8 mouse cellular contexts compared by ENCODE assay signal in the genomic region with DNA sequence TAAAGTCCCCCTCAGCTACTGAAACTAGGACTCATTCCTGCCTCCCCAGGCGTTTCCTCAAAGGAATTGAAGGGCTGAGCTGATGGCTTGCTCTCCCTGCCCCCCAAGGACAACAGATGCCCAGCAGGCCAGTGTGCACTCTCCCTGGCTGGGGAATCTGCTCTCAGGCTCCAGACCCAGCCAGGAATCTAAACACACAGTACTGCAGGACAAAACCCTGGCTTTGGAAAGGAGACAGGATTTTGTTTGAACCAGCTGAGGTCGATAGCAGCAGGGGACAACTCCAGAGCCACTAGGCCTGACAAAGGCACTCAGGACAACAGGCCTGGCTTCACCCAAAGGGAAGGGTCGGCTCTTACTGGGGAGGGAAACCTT. TPM values are rescaled to one million over a fixed set of nuclear protein-coding genes. Genes with fewer than 3 reads are reported as not detected.
A peak's percentile ranks its signal among the peaks of the same experiment; 100 is the strongest.
DNase-seq lines count a peak whose midpoint lies in the region; ATAC-seq and TF ChIP-seq lines count a peak whose summit lies in the region.

No protein-coding gene starts in this region.

- TF ChIP-seq CTCF in lung, postnatal 0 days (IDR thresholded peaks at IDR 0.05) = peak; percentile 18; the same call in 1 of the 2 replicates

- no peak overlapping the region for H3K4me2 ChIP-seq in lung, postnatal 0 days (replicated peaks; ENCODE audit: low read depth, low read length)
- H3K4me2 ChIP-seq in kidney, embryonic 14.5 days (replicated peaks; ENCODE audit: low read depth, low read length) = peak overlapping the region; percentile 2; the same call in 1 of the 2 replicates
- H3K4me2 ChIP-seq in midbrain, embryonic 13.5 days (replicated peaks) = no peak overlapping the region

- peak; percentile 44 for DNase-seq in lung, postnatal 0 days (ENCODE audit: low spot score)
- no peak for DNase-seq in lung, adult 18-20 months
- peak; percentile 79 for DNase-seq in cerebellum, adult 11-12 months
- peak; percentile 52 for DNase-seq in forelimb bud, embryonic 11.5 days (ENCODE audit: low read depth, low spot score)
- DNase-seq in layer of hippocampus, postnatal 14 days (ENCODE audit: low spot score in 2 of 2) = no peak

- TF ChIP-seq EP300 in lung, postnatal 0 days (IDR thresholded peaks at IDR 0.05) = no peak

- ATAC-seq in lung, postnatal 0 days = no peak
- ATAC-seq in kidney, embryonic 14.5 days (ENCODE audit: low FRiP score, low TSS enrichment) = no peak
- ATAC-seq in midbrain, embryonic 13.5 days = no peak
- ATAC-seq in megakaryocyte-erythroid progenitor cell, adult 5-6 weeks (replicated peaks; ENCODE audit: low FRiP score, low TSS enrichment, poor library complexity, severe bottlenecking) = no peak

- H3K9me3 ChIP-seq in lung, postnatal 0 days (ENCODE audit: low read length) = no peaks in the 10 kb centered on the region
- no peaks in the 10 kb centered on the region for H3K9me3 ChIP-seq in kidney, embryonic 14.5 days (ENCODE audit: control insufficient read depth, low read length)
- H3K9me3 ChIP-seq in midbrain, embryonic 13.5 days = no peaks in the 10 kb centered on the region

- H3K9ac ChIP-seq in lung, postnatal 0 days (replicated peaks; ENCODE audit: low read depth) = no peak overlapping the region; the same call in 1 of the 2 replicates
- H3K9ac ChIP-seq in kidney, embryonic 14.5 days (ENCODE audit: low read depth, low read length) = peak overlapping the region; percentile 50; the same call in 1 of the 2 replicates
- peak overlapping the region; percentile 75 for H3K9ac ChIP-seq in midbrain, embryonic 13.5 days (replicated peaks)

- peak overlapping the region; percentile 97 for H3K27ac ChIP-seq in lung, postnatal 0 days (ENCODE audit: low read length)
- H3K27ac ChIP-seq in kidney, embryonic 14.5 days (ENCODE audit: low read depth, low read length) = peak overlapping the region; percentile 100
- peak overlapping the region; percentile 100 for H3K27ac ChIP-seq in midbrain, embryonic 13.5 days

- H3K27me3 ChIP-seq in lung, postnatal 0 days (replicated peaks; ENCODE audit: insufficient read depth, low read length) = no peaks in the 10 kb centered on the region
- H3K27me3 ChIP-seq in kidney, embryonic 14.5 days (ENCODE audit: control insufficient read depth, insufficient read depth, low read length) = no peaks in the 10 kb centered on the region
- H3K27me3 ChIP-seq in midbrain, embryonic 13.5 days = no peaks in the 10 kb centered on the region

- H3K4me3 ChIP-seq in lung, postnatal 0 days (ENCODE audit: low read depth, low read length) = no peak overlapping the region
- H3K4me3 ChIP-seq in kidney, embryonic 14.5 days (ENCODE audit: low read length) = no peak overlapping the region
- no peak overlapping the region for H3K4me3 ChIP-seq in midbrain, embryonic 13.5 days (replicated peaks)

- H3K4me1 ChIP-seq in lung, postnatal 0 days (ENCODE audit: insufficient read depth, low read depth, low read length) = peaks cover 62% of the 10 kb centered on the region
- H3K4me1 ChIP-seq in kidney, embryonic 14.5 days (ENCODE audit: control insufficient read depth, insufficient read depth, low read length) = peaks cover 70% of the 10 kb centered on the region
- peaks cover 83% of the 10 kb centered on the region for H3K4me1 ChIP-seq in midbrain, embryonic 13.5 days (replicated peaks)

- H3K36me3 ChIP-seq in lung, postnatal 0 days (ENCODE audit: insufficient read depth, low read length) = no peaks in the 10 kb centered on the region
- H3K36me3 ChIP-seq in kidney, embryonic 14.5 days (ENCODE audit: control insufficient read depth, insufficient read depth, low read length) = no peaks in the 10 kb centered on the region
- H3K36me3 ChIP-seq in midbrain, embryonic 13.5 days = no peaks in the 10 kb centered on the region

- 15% methylated on average over 3 of the region's 3 CpGs for WGBS in lung, postnatal 0 days
- WGBS in kidney, embryonic 14.5 days = 6% methylated on average over 3 of the region's 3 CpGs
- WGBS in midbrain, embryonic 13.5 days = 2% methylated on average over 3 of the region's 3 CpGs

RNA-seq across cellular contexts. Expression of a gene that starts 12.3 kb away (rescaled TPM):
- polyA plus RNA-seq in lung, postnatal 0 days (2015; fragmentation: Nextera tagmentation; extraction: Ambion mirVana) = 30.7 and 32.1 TPM in 2 replicates
- 44.3 and 61.1 TPM in 2 replicates for polyA plus RNA-seq in kidney, embryonic 14.5 days (2014; fragmentation: Nextera tagmentation; extraction: Ambion mirVana)
- 85.4 and 86.8 TPM in 2 replicates for polyA plus RNA-seq in midbrain, embryonic 13.5 days (2015; fragmentation: Nextera tagmentation; extraction: Ambion mirVana)
- total RNA-seq in megakaryocyte-erythroid progenitor cell, adult 5-6 weeks (2014; fragmentation: Nextera tagmentation) = 70.9 and 80.1 TPM in 2 replicates
- 27.2 and 42.9 TPM in 2 replicates for total RNA-seq in megakaryocyte-erythroid progenitor cell, adult 5-6 weeks (2017)
- 100 to 1,000 TPM; 138 to 143 TPM for total RNA-seq in layer of hippocampus, postnatal 14 days (2021)

Comparison
In these comparisons a context has a peak if more than half of its experiments do, and no peak if none do; other contexts are left out.
1. DNase-seq: peak in lung, postnatal 0 days (single experiment), cerebellum, adult 11-12 months (single experiment) and forelimb bud, embryonic 11.5 days (single experiment); none in lung, adult 18-20 months (0 of 2) and layer of hippocampus, postnatal 14 days (0 of 2).
2. Peak in every context shown above with its lines, with median percentiles within 50 percentile points of each other: H3K27ac ChIP-seq.